Mouse (Mus musculus): ENCODE results near the gene Lyrm4.
"Not testable (repeated sequence)": the region's sequence is repeated elsewhere in the genome, so short reads cannot be mapped to it uniquely, and the experiment has no call there.

Gene Lyrm4

GRCm38 (mm10) chr13:35995696-35996426 lies 121.5 kb downstream of the Lyrm4 start:
- DNase-seq (ENCODE audit: low read depth, low spot score), result no peak

GRCm38 (mm10) chr13:35995231-35995630 lies 122.1 kb downstream of the Lyrm4 start:
- DNase-seq (ENCODE audit: low read depth, low spot score), result no peak

- DNase-seq (ENCODE audit: low read depth, low spot score), result no peak
Observed at GRCm38 (mm10) chr13:35994067-35994466, 123.3 kb downstream of the Lyrm4 start.

GRCm38 (mm10) chr13:35991185-35991584 lies 126.1 kb downstream of the Lyrm4 start:
- not testable (repeated sequence) for DNase-seq (ENCODE audit: low read depth, low spot score)

GRCm38 (mm10) chr13:35989329-35989728 lies 128.0 kb downstream of the Lyrm4 start:
- no peak for DNase-seq (ENCODE audit: low read depth, low spot score)

GRCm38 (mm10) chr13:35982985-35983384 lies 134.3 kb downstream of the Lyrm4 start:
- DNase-seq (ENCODE audit: low read depth, low spot score), result no peak

- DNase-seq (ENCODE audit: low read depth, low spot score), result no peak
Observed at GRCm38 (mm10) chr13:35980471-35980870, 136.9 kb downstream of the Lyrm4 start.

GRCm38 (mm10) chr13:35976912-35977311 lies 140.4 kb downstream of the Lyrm4 start:
- no peak for DNase-seq (ENCODE audit: low read depth, low spot score)

- DNase-seq (ENCODE audit: low read depth, low spot score), result no peak
Observed at GRCm38 (mm10) chr13:35969829-35970228, 147.5 kb downstream of the Lyrm4 start.

GRCm38 (mm10) chr13:35969431-35969721 lies 147.9 kb downstream of the Lyrm4 start:
- peak; percentile 23 for DNase-seq (ENCODE audit: low read depth, low spot score)

GRCm38 (mm10) chr13:35968719-35969430 lies 148.5 kb downstream of the Lyrm4 start:
- peak; percentile 47 for DNase-seq (ENCODE audit: low read depth, low spot score)

GRCm38 (mm10) chr13:35968131-35968718 lies 149.1 kb downstream of the Lyrm4 start:
- peak; percentile 54 for DNase-seq (ENCODE audit: low read depth, low spot score)

GRCm38 (mm10) chr13:35967690-35968089 lies 149.6 kb downstream of the Lyrm4 start:
- peak; percentile 41 for DNase-seq (ENCODE audit: low read depth, low spot score)

GRCm38 (mm10) chr13:35963583-35963982 lies 153.7 kb downstream of the Lyrm4 start:
- DNase-seq (ENCODE audit: low read depth, low spot score), result no peak

GRCm38 (mm10) chr13:35959391-35960067 lies 157.8 kb downstream of the Lyrm4 start:
- DNase-seq (ENCODE audit: low read depth, low spot score), result no peak

- DNase-seq (ENCODE audit: low read depth, low spot score), result no peak
Observed at GRCm38 (mm10) chr13:35958539-35958938, 158.8 kb downstream of the Lyrm4 start, which contains the start of gene Ppp1r3g. Gene Ppp1r3g, plus strand, starts transcription at chr13:35958839.

GRCm38 (mm10) chr13:35949814-35950455 lies 167.4 kb downstream of the Lyrm4 start:
- DNase-seq (ENCODE audit: low read depth, low spot score), result no peak

- peak; percentile 65 for DNase-seq (ENCODE audit: low read depth, low spot score)
Observed at GRCm38 (mm10) chr13:35947354-35948000, 169.8 kb downstream of the Lyrm4 start.

- no peak for DNase-seq (ENCODE audit: low read depth, low spot score)
Observed at GRCm38 (mm10) chr13:35946659-35947353, 170.5 kb downstream of the Lyrm4 start.

GRCm38 (mm10) chr13:35940934-35941333 lies 176.4 kb downstream of the Lyrm4 start:
- no peak for DNase-seq (ENCODE audit: low read depth, low spot score)
